Mouse (Mus musculus) midbrain, embryonic 11.5 days (tissue): ENCODE measurements around the gene Gbp3. TPM values are rescaled to one million over a fixed set of nuclear protein-coding genes. Genes with fewer than 3 reads are reported as not detected.
"Not testable (repeated sequence)": the region's sequence is repeated elsewhere in the genome, so short reads cannot be mapped to it uniquely, and the experiment has no call there.

ENCODE experiments used
- ATAC-seq: fragments of 200-750 bp; cut with Nextera tagmentation; 2 replicates; pipeline ENCODE4 v1.8.0; 2017; ENCODE audit warnings: moderate TSS enrichment, moderate library complexity; ENCODE audit not compliant: low FRiP score
- DNase-seq: peaks from one replicate; pipeline ENCODE4 v3.0.0; 2015; ENCODE audit warnings: low spot score; ENCODE audit errors: missing footprints
- H3K27ac ChIP-seq: fragments of 300-500 bp; sonication (generic); 2 replicates; pipeline ENCODE4 v1.5.1; 2014; ENCODE audit warnings: low read depth, low read length
- H3K27me3 ChIP-seq: fragments of 300-500 bp; sonication (generic); 2 replicates; pipeline ENCODE4 v1.6.1; 2014; ENCODE audit warnings: mild to moderate bottlenecking, low read length, moderate library complexity, mixed read lengths; ENCODE audit not compliant: control insufficient read depth, insufficient read depth
- H3K36me3 ChIP-seq: fragments of 300-500 bp; sonication (generic); 2 replicates; pipeline ENCODE4 v1.6.1; 2014; ENCODE audit warnings: mild to moderate bottlenecking, low read length, moderate library complexity, mixed read lengths; ENCODE audit not compliant: control insufficient read depth, insufficient read depth
- H3K4me1 ChIP-seq: fragments of 300-500 bp; sonication (generic); 2 replicates; pipeline ENCODE4 v1.6.1; 2014; ENCODE audit warnings: low read length; ENCODE audit not compliant: control insufficient read depth, insufficient read depth
- H3K4me2 ChIP-seq: fragments of 300-500 bp; sonication (generic); 2 replicates; pipeline ENCODE4 v1.6.1; 2014; ENCODE audit warnings: mild to moderate bottlenecking, moderate library complexity
- H3K4me3 ChIP-seq: fragments of 300-500 bp; sonication (generic); 2 replicates; pipeline ENCODE4 v1.5.1; 2014; ENCODE audit warnings: low read depth, low read length
- H3K9ac ChIP-seq: fragments of 300-500 bp; sonication (generic); 2 replicates; pipeline ENCODE4 v1.6.1; 2014; ENCODE audit warnings: low read length
- H3K9me3 ChIP-seq: fragments of 300-500 bp; sonication (generic); 2 replicates; pipeline ENCODE4 v1.6.1; 2016; ENCODE audit warnings: low read length; ENCODE audit not compliant: control insufficient read depth
- WGBS: fragments of 180-500 bp; shearing (Covaris S2); extraction: QIAGEN DNeasy Blood & Tissue Kit; methylation state at CpG from one replicate; pipeline ENCODE4 v1.1.7; 2014; 5-methylcytosine and 5-hydroxymethylcytosine counted together
- polyA plus RNA-seq: library from polyadenylated mRNA; unstranded; fragments of >200 nt; fragmentation: Nextera tagmentation; extraction: Ambion mirVana; gene quantifications from 2 replicates; pipeline ENCODE4 v1.2.1, GENCODE M21; 2014

The Gbp3 gene
- 0.46 and 0.65 TPM in 2 replicates for polyA plus RNA-seq

GRCm38 (mm10) chr3:142559632-142560228 lies at the start of gene Gbp3:
Gene Gbp3 (plus strand): TSS chr3:142560026.
- Histone ChIP-seq H3K4me3 (peak within 1 kb of the TSS; percentile 2; the same call in 1 of the 2 replicates), H3K4me2 (peak within 1 kb of the TSS; percentile 33), H3K36me3 (no peaks in the 10 kb centered on the region), H3K4me1 (no peaks in the 10 kb centered on the region), H3K27me3 (no peaks in the 10 kb centered on the region), H3K27ac (no peak within 1 kb of the TSS), H3K9ac (no peak within 1 kb of the TSS), H3K9me3 (no peaks in the 10 kb centered on the region)
- DNase-seq (no peak), ATAC-seq (no peak)
- WGBS = 47% methylated on average over 3 of the region's 3 CpGs

DNA sequence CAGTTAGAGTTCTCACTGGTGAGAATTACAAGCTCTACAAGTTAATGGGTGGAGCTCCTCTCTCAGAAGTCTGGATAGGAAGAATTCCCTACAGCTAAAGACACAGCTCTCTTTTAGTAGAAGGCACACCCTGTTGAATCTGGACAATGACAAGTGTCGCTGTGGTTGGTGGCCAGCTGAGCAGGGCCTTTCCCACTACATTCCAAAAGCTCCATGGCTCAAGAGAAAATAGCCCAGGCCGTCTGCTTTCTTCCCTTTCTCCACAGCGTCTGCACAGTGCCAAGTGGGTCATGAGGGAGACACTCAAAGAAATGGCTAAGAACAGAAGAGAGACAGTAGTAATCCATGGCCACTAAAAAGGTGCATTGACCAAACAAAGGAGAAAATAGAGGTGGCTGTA lies 31.7 kb upstream of the Gbp3 start:
- ATAC-seq = no peak

DNA sequence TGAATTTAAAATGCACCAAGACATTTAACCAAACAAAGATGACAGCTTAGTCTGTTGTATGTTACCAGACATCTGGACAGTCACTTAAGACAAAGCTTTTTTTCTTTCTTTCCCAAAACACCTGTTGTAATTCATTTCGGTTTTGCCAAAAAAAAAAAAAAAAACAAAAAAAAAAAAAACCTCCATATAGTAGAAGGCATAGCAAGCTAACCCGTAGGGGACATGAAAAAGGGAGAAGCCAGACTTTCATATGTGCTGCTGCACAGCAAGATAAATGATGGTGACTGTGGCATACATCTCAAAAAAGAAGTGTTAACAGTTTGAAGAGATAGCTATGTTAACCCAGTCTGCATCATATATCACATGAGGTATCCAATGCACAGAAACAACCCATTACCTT lies 30.2 kb upstream of the Gbp3 start:
- 72% methylated on average over 2 of the region's 2 CpGs for WGBS
- no peak overlapping the region for H3K27ac ChIP-seq
- no peaks in the 10 kb centered on the region for H3K36me3 ChIP-seq
- no peak overlapping the region for H3K9ac ChIP-seq
- 0 out of 2 replicates have a peak, but pooled peaks cover 4% of the 10 kb centered on the region for H3K4me1 ChIP-seq
- no peak overlapping the region; the same call in 1 of the 2 replicates for H3K4me3 ChIP-seq
- H3K4me2 ChIP-seq = peak overlapping the region; percentile 90; the same call in 1 of the 2 replicates
- H3K27me3 ChIP-seq = no peaks in the 10 kb centered on the region
- DNase-seq (no peak), ATAC-seq (no peak)
- no peaks in the 10 kb centered on the region for H3K9me3 ChIP-seq

More for the DNA sequence above, 31.7 kb upstream of the Gbp3 start:
- Histone ChIP-seq H3K9me3 (no peaks in the 10 kb centered on the region), H3K27ac (no peak overlapping the region), H3K36me3 (no peaks in the 10 kb centered on the region), H3K9ac (no peak overlapping the region), H3K4me3 (no peak overlapping the region), H3K4me2 (no peak overlapping the region), H3K27me3 (no peaks in the 10 kb centered on the region), H3K4me1 (0 out of 2 replicates have a peak, but pooled peaks cover 4% of the 10 kb centered on the region)
- 54% methylated on average over 3 of the region's 3 CpGs for WGBS
- no peak for DNase-seq

GRCm38 (mm10) chr3:142530087-142530953 lies 29.5 kb upstream of the Gbp3 start, which contains the start of gene Gbp7:
Gene Gbp7 (plus strand): TSS chr3:142530342.
- Histone ChIP-seq H3K4me2 (peak within 1 kb of the TSS; percentile 90), H3K4me1 (0 out of 2 replicates have a peak, but pooled peaks cover 4% of the 10 kb centered on the region), H3K27ac (no peak within 1 kb of the TSS), H3K36me3 (no peaks in the 10 kb centered on the region), H3K9ac (peak within 1 kb of the TSS; percentile 60), H3K4me3 (peak within 1 kb of the TSS; percentile 45), H3K9me3 (no peaks in the 10 kb centered on the region), H3K27me3 (no peaks in the 10 kb centered on the region)
- ATAC-seq (peak; percentile 81), DNase-seq (peak; percentile 93)
- WGBS = 2% methylated on average over 30 of the region's 30 CpGs

GRCm38 (mm10) chr3:142531595-142531994 lies 28.2 kb upstream of the Gbp3 start:
- Histone ChIP-seq H3K36me3 (no peaks in the 10 kb centered on the region), H3K27me3 (no peaks in the 10 kb centered on the region), H3K4me3 (no peak overlapping the region), H3K9ac (no peak overlapping the region), H3K4me1 (0 out of 2 replicates have a peak, but pooled peaks cover 4% of the 10 kb centered on the region), H3K4me2 (no peak overlapping the region), H3K27ac (no peak overlapping the region), H3K9me3 (no peaks in the 10 kb centered on the region)
- no peak for ATAC-seq
- no peak for DNase-seq
- 94% methylated on average over 3 of the region's 3 CpGs for WGBS

DNA sequence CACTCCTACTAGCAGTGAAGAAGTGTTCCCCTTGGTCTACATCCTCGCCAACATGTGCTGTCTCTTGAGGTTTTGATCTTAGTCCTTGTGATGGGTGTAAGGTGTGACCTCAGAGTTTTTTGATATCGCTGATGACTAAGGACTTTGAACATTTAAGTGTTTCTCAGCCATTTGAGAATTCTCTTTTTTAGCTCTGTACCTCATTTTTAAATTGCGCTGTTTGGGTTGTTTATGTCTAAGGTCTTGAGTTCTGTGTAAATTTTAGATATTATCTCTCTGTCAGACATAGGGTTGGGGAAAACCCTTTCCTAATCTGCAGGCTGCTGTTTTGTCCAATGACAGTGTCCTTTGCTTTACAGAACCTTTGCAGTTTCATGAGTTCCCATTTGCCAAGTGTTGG lies 26.6 kb upstream of the Gbp3 start:
- 88% methylated on average over 3 of the region's 3 CpGs for whole genome bisulfite sequencing
- H3K4me2 ChIP-seq = no peak overlapping the region

GRCm38 (mm10) chr3:142535667-142536066 lies 24.2 kb upstream of the Gbp3 start:
- DNase-seq = no peak
- no peak overlapping the region for H3K27ac ChIP-seq
- no peaks in the 10 kb centered on the region for H3K4me1 ChIP-seq
- 68% methylated on average over 1 of the region's 1 CpGs for WGBS
- H3K9ac ChIP-seq = no peak overlapping the region
- H3K27me3 ChIP-seq = no peaks in the 10 kb centered on the region
- no peaks in the 10 kb centered on the region for H3K36me3 ChIP-seq
- no peak overlapping the region for H3K4me3 ChIP-seq
- H3K9me3 ChIP-seq = no peaks in the 10 kb centered on the region
- ATAC-seq = no peak
- H3K4me2 ChIP-seq = no peak overlapping the region

More for the DNA sequence above, 26.6 kb upstream of the Gbp3 start:
- no peak overlapping the region for H3K4me3 ChIP-seq
- ATAC-seq = no peak
- 0 out of 2 replicates have a peak, but pooled peaks cover 4% of the 10 kb centered on the region for H3K4me1 ChIP-seq
- H3K27ac ChIP-seq = no peak overlapping the region
- no peaks in the 10 kb centered on the region for H3K27me3 ChIP-seq
- no peak overlapping the region for H3K9ac ChIP-seq
- DNase-seq = no peak
- H3K36me3 ChIP-seq = no peaks in the 10 kb centered on the region
- no peaks in the 10 kb centered on the region for H3K9me3 ChIP-seq

DNA sequence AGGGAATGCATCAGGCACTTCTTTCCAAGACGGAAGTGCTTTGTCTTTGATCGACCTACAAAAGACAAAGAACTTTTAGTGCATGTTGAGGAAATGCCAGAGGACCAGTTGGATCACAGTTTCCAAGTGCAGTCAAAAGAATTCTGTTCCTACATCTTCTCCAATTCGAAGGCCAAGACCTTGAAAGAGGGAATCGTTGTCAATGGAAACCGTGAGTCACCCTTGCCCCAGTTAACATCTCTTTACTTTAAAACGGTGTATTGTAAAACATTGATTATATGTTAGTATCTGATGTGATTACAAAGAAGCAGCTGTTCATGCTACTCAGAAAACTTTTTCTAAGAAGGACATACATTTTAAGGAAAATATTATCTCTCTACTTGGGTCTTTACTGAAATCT lies 18.4 kb upstream of the Gbp3 start:
- no peak overlapping the region for H3K27ac ChIP-seq
- H3K4me3 ChIP-seq = no peak overlapping the region
- DNase-seq = no peak
- 82% methylated on average over 6 of the region's 6 CpGs for WGBS
- no peaks in the 10 kb centered on the region for H3K4me1 ChIP-seq
- no peaks in the 10 kb centered on the region for H3K36me3 ChIP-seq
- H3K9ac ChIP-seq = no peak overlapping the region
- H3K9me3 ChIP-seq = no peaks in the 10 kb centered on the region
- H3K4me2 ChIP-seq = no peak overlapping the region
- ATAC-seq = no peak
- H3K27me3 ChIP-seq = no peaks in the 10 kb centered on the region

- H3K4me1 ChIP-seq, H3K27ac ChIP-seq, H3K27me3 ChIP-seq, H3K9ac ChIP-seq, H3K4me2 ChIP-seq, H3K4me3 ChIP-seq, H3K9me3 ChIP-seq, DNase-seq, H3K36me3 ChIP-seq: not testable (repeated sequence)
- 82% methylated on average over 12 of the region's 12 CpGs for WGBS
- ATAC-seq = peak; percentile 40; the same call in 1 of the 2 replicates
These were observed 17.1 kb upstream of the Gbp3 start for GRCm38 (mm10) chr3:142542776-142543175.
